Mouse (Mus musculus) brown adipose tissue, adult 24 weeks (tissue): ENCODE measurements at regions not wholly inside any gene's neighbourhood (a gene's known extent, or its start where the extent isn't known, plus 50 kb on each side); places are given as distances from the start of the nearest gene placed in this dataset.

Experiments
- H3K27ac ChIP-seq: fragments of 200-500 bp; replicated peaks from 2 replicates; pipeline ENCODE4 v1.5.1; 2012; ENCODE audit warnings: low read depth, mild to moderate bottlenecking, low read length
- H3K4me1 ChIP-seq: fragments of 200-500 bp; 2 replicates; pipeline ENCODE4 v1.6.1; 2012; ENCODE audit warnings: low read length, mixed read lengths; ENCODE audit not compliant: control insufficient read depth, insufficient read depth, insufficient read length
- H3K4me3 ChIP-seq: fragments of 200-500 bp; 2 replicates; pipeline ENCODE4 v1.5.1; 2012; ENCODE audit warnings: low read depth, mild to moderate bottlenecking, low read length, moderate library complexity; ENCODE audit not compliant: insufficient read depth

GRCm38 (mm10) chr2:50853538-50854244 is 295.2 kb downstream of the Rnd3 start:
- Histone ChIP-seq H3K4me1 (no peaks in the 10 kb centered on the region), H3K27ac (no peak overlapping the region), H3K4me3 (no peak overlapping the region)

- Histone ChIP-seq H3K4me3 (no peak overlapping the region), H3K4me1 (no peaks in the 10 kb centered on the region), H3K27ac (no peak overlapping the region)
These were observed 296.4 kb downstream of the Rnd3 start for GRCm38 (mm10) chr2:50852413-50852919.

- H3K27ac ChIP-seq, result no peak overlapping the region
- no peak overlapping the region for H3K4me3 ChIP-seq
- H3K4me1 ChIP-seq, result no peaks in the 10 kb centered on the region
These were observed 298.8 kb downstream of the Rnd3 start for GRCm38 (mm10) chr2:50850071-50850470.

GRCm38 (mm10) chr2:50841881-50842280 is 307.0 kb downstream of the Rnd3 start:
- no peaks in the 10 kb centered on the region for H3K4me1 ChIP-seq
- H3K27ac ChIP-seq, result no peak overlapping the region
- no peak overlapping the region for H3K4me3 ChIP-seq

GRCm38 (mm10) chr2:50835511-50836320 is 313.2 kb downstream of the Rnd3 start:
- Histone ChIP-seq H3K27ac (no peak overlapping the region), H3K4me3 (no peak overlapping the region), H3K4me1 (no peaks in the 10 kb centered on the region)

- no peak overlapping the region for H3K27ac ChIP-seq
- no peak overlapping the region for H3K4me3 ChIP-seq
- no peaks in the 10 kb centered on the region for H3K4me1 ChIP-seq
These were observed 315.1 kb downstream of the Rnd3 start for GRCm38 (mm10) chr2:50833791-50834190.

- Histone ChIP-seq H3K4me3 (no peak overlapping the region), H3K4me1 (no peaks in the 10 kb centered on the region)
These were observed 316.4 kb downstream of the Rnd3 start for GRCm38 (mm10) chr2:50832471-50832870.

GRCm38 (mm10) chr2:50830056-50830720 is 318.7 kb downstream of the Rnd3 start:
- Histone ChIP-seq H3K27ac (no peak overlapping the region), H3K4me1 (no peaks in the 10 kb centered on the region; the same call in 1 of the 2 replicates), H3K4me3 (no peak overlapping the region)

More at GRCm38 (mm10) chr2:50832471-50832870, 316.4 kb downstream of the Rnd3 start:
- no peak overlapping the region for H3K27ac ChIP-seq

GRCm38 (mm10) chr2:50827097-50827496 is 321.8 kb downstream of the Rnd3 start:
- H3K4me1 ChIP-seq, result no peaks in the 10 kb centered on the region; the same call in 1 of the 2 replicates
- no peak overlapping the region for H3K27ac ChIP-seq

GRCm38 (mm10) chr2:50826537-50826936 is 322.4 kb downstream of the Rnd3 start:
- Histone ChIP-seq H3K4me3 (no peak overlapping the region), H3K27ac (no peak overlapping the region), H3K4me1 (no peaks in the 10 kb centered on the region; the same call in 1 of the 2 replicates)

More at GRCm38 (mm10) chr2:50827097-50827496, 321.8 kb downstream of the Rnd3 start:
- H3K4me3 ChIP-seq, result no peak overlapping the region

- Histone ChIP-seq H3K27ac (no peak overlapping the region), H3K4me3 (no peak overlapping the region), H3K4me1 (no peaks in the 10 kb centered on the region; the same call in 1 of the 2 replicates)
These were observed 323.3 kb downstream of the Rnd3 start for GRCm38 (mm10) chr2:50825626-50826025.

GRCm38 (mm10) chr2:50824782-50825181 is 324.1 kb downstream of the Rnd3 start:
- peak overlapping the region; percentile 63; the same call in 1 of the 2 replicates for H3K27ac ChIP-seq
- H3K4me1 ChIP-seq, result no peaks in the 10 kb centered on the region; the same call in 1 of the 2 replicates
- no peak overlapping the region for H3K4me3 ChIP-seq

GRCm38 (mm10) chr2:50822738-50823137 is 326.2 kb downstream of the Rnd3 start:
- no peak overlapping the region for H3K27ac ChIP-seq
- H3K4me1 ChIP-seq, result no peaks in the 10 kb centered on the region; the same call in 1 of the 2 replicates
- H3K4me3 ChIP-seq, result no peak overlapping the region

- H3K4me3 ChIP-seq, result no peak overlapping the region
- H3K27ac ChIP-seq, result no peak overlapping the region
- no peaks in the 10 kb centered on the region; the same call in 1 of the 2 replicates for H3K4me1 ChIP-seq
These were observed 329.6 kb downstream of the Rnd3 start for GRCm38 (mm10) chr2:50819305-50819665.
